Mouse (Mus musculus): Measurements from ENCODE around the gene Dnmbp. TPM values are rescaled to one million over a fixed set of nuclear protein-coding genes. Genes with fewer than 3 reads are reported as not detected.

Gene Dnmbp
- polyA plus RNA-seq, 1 experiment from 2014 or later, result 17.3 TPM

DNA sequence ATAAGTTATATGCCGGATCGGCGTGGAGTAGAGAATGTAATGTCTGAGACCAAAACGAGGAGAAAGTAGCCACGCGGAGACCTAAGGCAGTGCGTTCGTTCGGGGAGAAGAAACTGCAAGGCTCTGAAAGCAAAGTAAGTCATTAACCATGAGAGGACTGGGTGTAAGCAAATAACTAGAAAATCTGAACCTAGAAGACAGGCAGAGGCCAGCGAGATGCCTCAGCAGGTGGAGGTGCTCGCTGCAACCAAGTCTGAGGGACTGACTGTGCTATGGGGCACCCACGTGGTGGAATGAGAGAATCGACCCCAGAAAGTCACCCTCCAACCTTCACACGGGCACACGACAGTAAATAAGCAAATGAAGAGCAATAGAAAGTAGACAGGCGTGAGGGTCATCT is 3.1 kb upstream of the Dnmbp start:
- 78% methylated on average over 16 of the region's 16 CpGs for WGBS
- Histone ChIP-seq H3K4me2 (ENCODE audit: low read depth, low read length) (no peak overlapping the region), H3K9ac (replicated peaks; ENCODE audit: low read length) (no peak overlapping the region), H3K9me3 (replicated peaks; ENCODE audit: control insufficient read depth, low read length) (no peaks in the 10 kb centered on the region), H3K4me1 (ENCODE audit: control insufficient read depth, insufficient read depth, low read length) (peaks cover 2% of the 10 kb centered on the region), H3K36me3 (replicated peaks; ENCODE audit: control insufficient read depth, insufficient read depth, low read depth, low read length) (no peaks in the 10 kb centered on the region), H3K27me3 (ENCODE audit: control insufficient read depth, insufficient read depth, low read length) (no peaks in the 10 kb centered on the region), H3K27ac (replicated peaks; ENCODE audit: low read depth, low read length) (no peak overlapping the region), H3K4me3 (ENCODE audit: low read depth, low read length) (no peak overlapping the region)
- ATAC-seq (replicated peaks; ENCODE audit: insufficient number of reproducible peaks, low FRiP score, low TSS enrichment, low read depth) (no peak), DNase-seq (ENCODE audit: low spot score) (no peak)

DNA sequence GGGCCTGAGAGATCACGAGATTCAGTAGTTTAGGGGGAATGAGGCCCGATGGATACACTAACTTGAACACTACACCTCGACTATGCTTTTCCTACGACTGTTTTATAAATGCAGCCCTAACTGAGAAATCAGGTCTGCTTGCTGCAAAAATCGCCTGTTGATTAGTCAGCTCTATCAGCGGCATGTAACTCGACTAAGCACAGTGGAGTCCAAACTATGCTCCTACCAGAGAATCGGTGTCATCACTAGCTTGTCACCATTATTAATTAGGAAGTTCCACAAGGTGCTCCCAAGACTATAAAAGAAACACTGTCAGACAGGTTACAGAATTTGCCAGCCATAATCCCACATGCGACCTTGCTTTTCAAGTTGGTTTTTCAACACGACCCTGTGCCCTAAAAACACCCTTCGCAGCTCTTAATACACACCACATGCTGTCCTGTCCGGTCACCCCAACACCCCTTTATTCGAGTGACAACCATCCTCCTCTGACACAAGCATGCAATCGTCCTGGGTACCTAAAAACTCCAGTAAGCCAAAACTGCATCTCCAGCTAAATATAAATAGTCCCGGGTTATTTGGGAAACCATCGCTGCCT is 721 bp downstream of the Dnmbp start:
- no peaks in the 10 kb centered on the region for H3K9me3 ChIP-seq (replicated peaks; ENCODE audit: control insufficient read depth, low read length)
- no peaks in the 10 kb centered on the region for H3K27me3 ChIP-seq (ENCODE audit: control insufficient read depth, insufficient read depth, low read length)
- H3K27ac ChIP-seq (replicated peaks; ENCODE audit: low read depth, low read length), result no peak overlapping the region
- H3K4me1 ChIP-seq (ENCODE audit: control insufficient read depth, insufficient read depth, low read length), result peaks cover 2% of the 10 kb centered on the region
- peak overlapping the region; percentile 81 for H3K4me3 ChIP-seq (ENCODE audit: low read depth, low read length)
- no peaks in the 10 kb centered on the region for H3K36me3 ChIP-seq (replicated peaks; ENCODE audit: control insufficient read depth, insufficient read depth, low read depth, low read length)
- no peak for DNase-seq (ENCODE audit: low spot score)
- 28% methylated on average over 16 of the region's 16 CpGs for WGBS
- no peak for ATAC-seq (replicated peaks; ENCODE audit: insufficient number of reproducible peaks, low FRiP score, low TSS enrichment, low read depth)
- peak overlapping the region; percentile 78 for H3K9ac ChIP-seq (replicated peaks; ENCODE audit: low read length)
- H3K4me2 ChIP-seq (ENCODE audit: low read depth, low read length), result peak overlapping the region; percentile 72

DNA sequence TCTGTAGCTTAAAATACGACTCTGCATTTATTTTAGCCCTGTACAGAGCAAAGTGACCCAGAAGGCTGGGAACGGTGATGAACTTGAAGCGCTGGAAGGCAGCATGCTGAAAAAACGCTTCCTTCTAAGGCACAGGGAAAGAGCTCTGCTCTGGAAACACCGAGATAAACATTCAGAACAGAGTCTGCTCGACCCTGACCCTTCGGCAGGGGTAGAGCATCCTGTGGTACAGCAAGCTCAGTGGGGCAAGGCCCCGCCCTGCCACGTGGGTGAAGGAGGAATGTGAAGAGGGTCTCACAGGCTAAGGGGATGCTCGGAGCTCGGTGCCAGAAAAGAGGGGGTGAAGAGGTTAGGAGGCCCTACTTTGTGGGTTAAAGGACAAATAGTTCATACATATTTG is 1.6 kb downstream of the Dnmbp start:
- H3K27me3 ChIP-seq (ENCODE audit: control insufficient read depth, insufficient read depth, low read length), result no peaks in the 10 kb centered on the region
- 31% methylated on average over 11 of the region's 11 CpGs for WGBS
- H3K27ac ChIP-seq (replicated peaks; ENCODE audit: low read depth, low read length), result no peak overlapping the region
- H3K9me3 ChIP-seq (replicated peaks; ENCODE audit: control insufficient read depth, low read length), result no peaks in the 10 kb centered on the region
- peaks cover 2% of the 10 kb centered on the region for H3K4me1 ChIP-seq (ENCODE audit: control insufficient read depth, insufficient read depth, low read length)
- no peak overlapping the region for H3K9ac ChIP-seq (replicated peaks; ENCODE audit: low read length)
- no peak for DNase-seq (ENCODE audit: low spot score)
- H3K4me2 ChIP-seq (ENCODE audit: low read depth, low read length), result no peak overlapping the region
- no peak overlapping the region for H3K4me3 ChIP-seq (ENCODE audit: low read depth, low read length)
- H3K36me3 ChIP-seq (replicated peaks; ENCODE audit: control insufficient read depth, insufficient read depth, low read depth, low read length), result no peaks in the 10 kb centered on the region
- ATAC-seq (replicated peaks; ENCODE audit: insufficient number of reproducible peaks, low FRiP score, low TSS enrichment, low read depth), result no peak

DNA sequence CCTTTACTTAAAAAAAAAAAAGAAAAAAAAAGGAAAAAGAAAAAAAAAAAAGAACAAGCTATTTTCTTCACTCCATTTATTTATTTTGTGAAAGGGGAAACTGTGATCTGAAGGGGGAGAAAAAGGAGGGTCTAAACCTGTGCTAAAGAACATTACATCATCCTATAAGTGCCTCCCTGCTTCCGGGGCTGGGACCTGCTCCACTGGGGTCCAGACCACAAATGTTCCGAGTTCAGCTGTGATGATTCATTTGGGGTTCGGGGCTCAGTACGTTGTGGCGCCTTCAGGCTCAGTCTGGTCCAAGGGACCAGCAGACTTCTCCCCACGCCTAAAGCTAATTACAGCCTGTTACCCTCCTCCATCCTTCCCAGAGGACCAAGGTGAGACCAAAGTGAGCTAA is 9.1 kb downstream of the Dnmbp start:
- H3K27me3 ChIP-seq (ENCODE audit: control insufficient read depth, insufficient read depth, low read length), result no peaks in the 10 kb centered on the region
- 91% methylated on average over 6 of the region's 6 CpGs for WGBS
- no peak overlapping the region for H3K9ac ChIP-seq (replicated peaks; ENCODE audit: low read length)
- no peaks in the 10 kb centered on the region; the same call in 1 of the 2 replicates for H3K4me1 ChIP-seq (ENCODE audit: control insufficient read depth, insufficient read depth, low read length)
- H3K36me3 ChIP-seq (replicated peaks; ENCODE audit: control insufficient read depth, insufficient read depth, low read depth, low read length), result no peaks in the 10 kb centered on the region
- ATAC-seq (replicated peaks; ENCODE audit: insufficient number of reproducible peaks, low FRiP score, low TSS enrichment, low read depth) (no peak), DNase-seq (ENCODE audit: low spot score) (no peak)
- H3K4me3 ChIP-seq (ENCODE audit: low read depth, low read length), result no peak overlapping the region
- H3K4me2 ChIP-seq (ENCODE audit: low read depth, low read length), result no peak overlapping the region
- H3K9me3 ChIP-seq (replicated peaks; ENCODE audit: control insufficient read depth, low read length), result no peaks in the 10 kb centered on the region
- H3K27ac ChIP-seq (replicated peaks; ENCODE audit: low read depth, low read length), result no peak overlapping the region

DNA sequence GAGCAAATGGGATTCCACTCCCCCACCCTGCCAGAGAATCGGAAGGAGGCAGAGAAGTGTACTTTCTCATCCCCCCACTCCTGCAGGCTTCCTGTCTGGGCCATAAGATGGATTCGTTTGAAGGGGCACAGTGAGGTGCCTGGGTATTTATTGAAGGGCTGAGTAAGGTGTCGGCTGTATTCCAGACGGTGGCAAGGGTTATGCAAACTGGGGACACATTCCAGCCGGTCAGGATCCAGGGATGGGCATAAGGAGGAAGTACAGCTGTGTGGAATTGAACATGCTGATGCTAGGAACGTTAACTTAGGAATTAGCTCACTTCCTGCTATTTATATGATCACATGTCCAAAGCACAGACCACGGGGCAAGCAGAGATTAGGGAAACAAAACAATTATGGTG is 9.6 kb downstream of the Dnmbp start:
- no peaks in the 10 kb centered on the region for H3K9me3 ChIP-seq (replicated peaks; ENCODE audit: control insufficient read depth, low read length)
- H3K36me3 ChIP-seq (replicated peaks; ENCODE audit: control insufficient read depth, insufficient read depth, low read depth, low read length), result no peaks in the 10 kb centered on the region
- no peak overlapping the region for H3K4me3 ChIP-seq (ENCODE audit: low read depth, low read length)
- H3K9ac ChIP-seq (replicated peaks; ENCODE audit: low read length), result peak overlapping the region; percentile 22; the same call in 1 of the 2 replicates
- H3K4me1 ChIP-seq (ENCODE audit: control insufficient read depth, insufficient read depth, low read length), result no peaks in the 10 kb centered on the region; the same call in 1 of the 2 replicates
- DNase-seq (ENCODE audit: low spot score), result no peak
- no peak overlapping the region for H3K4me2 ChIP-seq (ENCODE audit: low read depth, low read length)
- no peak for ATAC-seq (replicated peaks; ENCODE audit: insufficient number of reproducible peaks, low FRiP score, low TSS enrichment, low read depth)
- 31% methylated on average over 7 of the region's 7 CpGs for WGBS
- no peaks in the 10 kb centered on the region for H3K27me3 ChIP-seq (ENCODE audit: control insufficient read depth, insufficient read depth, low read length)
- no peak overlapping the region for H3K27ac ChIP-seq (replicated peaks; ENCODE audit: low read depth, low read length)

DNA sequence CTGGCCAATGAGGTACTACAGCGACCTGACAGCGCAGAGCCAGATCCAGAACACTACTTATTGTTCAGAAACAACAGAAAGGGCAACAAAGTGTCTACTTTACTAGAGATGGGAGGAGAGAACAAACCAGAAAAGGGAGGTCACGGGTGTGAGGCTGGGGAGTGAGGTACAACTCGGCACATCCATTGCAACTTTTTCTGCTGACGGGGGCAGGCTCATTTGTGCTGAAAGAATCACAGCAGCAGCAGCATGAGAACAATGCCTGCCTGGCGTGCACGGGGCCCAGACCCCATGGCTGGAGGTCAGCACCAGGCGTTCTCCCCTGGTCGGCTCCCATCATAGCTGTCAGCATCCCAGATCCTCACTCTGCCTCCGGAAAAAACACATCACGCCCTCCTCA is 10.1 kb downstream of the Dnmbp start:
- Histone ChIP-seq H3K4me1 (ENCODE audit: control insufficient read depth, insufficient read depth, low read length) (no peaks in the 10 kb centered on the region; the same call in 1 of the 2 replicates), H3K9ac (replicated peaks; ENCODE audit: low read length) (peak overlapping the region; percentile 22; the same call in 1 of the 2 replicates), H3K36me3 (replicated peaks; ENCODE audit: control insufficient read depth, insufficient read depth, low read depth, low read length) (no peaks in the 10 kb centered on the region), H3K27me3 (ENCODE audit: control insufficient read depth, insufficient read depth, low read length) (no peaks in the 10 kb centered on the region), H3K4me2 (ENCODE audit: low read depth, low read length) (no peak overlapping the region), H3K27ac (replicated peaks; ENCODE audit: low read depth, low read length) (no peak overlapping the region), H3K9me3 (replicated peaks; ENCODE audit: control insufficient read depth, low read length) (no peaks in the 10 kb centered on the region), H3K4me3 (ENCODE audit: low read depth, low read length) (no peak overlapping the region)
- DNase-seq (ENCODE audit: low spot score) (no peak), ATAC-seq (replicated peaks; ENCODE audit: insufficient number of reproducible peaks, low FRiP score, low TSS enrichment, low read depth) (no peak)
- 32% methylated on average over 11 of the region's 11 CpGs for WGBS

DNA sequence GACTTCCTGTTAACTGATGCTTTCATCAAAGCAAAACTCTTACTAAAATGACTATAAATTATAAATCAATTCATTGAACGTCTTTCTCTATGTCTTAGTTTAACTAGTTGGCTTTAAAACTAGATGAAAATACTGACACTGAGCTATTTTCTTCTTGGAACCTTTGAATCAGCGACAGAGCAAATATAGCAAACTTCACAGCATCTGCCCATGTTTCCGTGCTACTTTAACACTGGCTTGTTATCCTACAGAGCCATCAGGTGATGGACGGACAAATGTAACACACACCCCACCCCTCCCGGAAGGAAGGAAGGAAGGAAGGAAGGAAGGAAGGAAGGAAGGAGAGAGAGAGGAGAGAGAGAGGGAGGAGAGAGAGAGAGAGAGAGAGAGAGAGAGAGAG is 12.0 kb downstream of the Dnmbp start:
- Histone ChIP-seq H3K36me3 (replicated peaks; ENCODE audit: control insufficient read depth, insufficient read depth, low read depth, low read length) (no peaks in the 10 kb centered on the region), H3K27me3 (ENCODE audit: control insufficient read depth, insufficient read depth, low read length) (no peaks in the 10 kb centered on the region), H3K4me1 (ENCODE audit: control insufficient read depth, insufficient read depth, low read length) (no peaks in the 10 kb centered on the region; the same call in 1 of the 2 replicates), H3K4me2 (ENCODE audit: low read depth, low read length) (no peak overlapping the region), H3K27ac (replicated peaks; ENCODE audit: low read depth, low read length) (no peak overlapping the region), H3K9ac (replicated peaks; ENCODE audit: low read length) (no peak overlapping the region), H3K4me3 (ENCODE audit: low read depth, low read length) (no peak overlapping the region), H3K9me3 (replicated peaks; ENCODE audit: control insufficient read depth, low read length) (no peaks in the 10 kb centered on the region; the same call in 1 of the 2 replicates)
- DNase-seq (ENCODE audit: low spot score), result no peak
- no peak for ATAC-seq (replicated peaks; ENCODE audit: insufficient number of reproducible peaks, low FRiP score, low TSS enrichment, low read depth)
- 80% methylated on average over 5 of the region's 5 CpGs for WGBS

DNA sequence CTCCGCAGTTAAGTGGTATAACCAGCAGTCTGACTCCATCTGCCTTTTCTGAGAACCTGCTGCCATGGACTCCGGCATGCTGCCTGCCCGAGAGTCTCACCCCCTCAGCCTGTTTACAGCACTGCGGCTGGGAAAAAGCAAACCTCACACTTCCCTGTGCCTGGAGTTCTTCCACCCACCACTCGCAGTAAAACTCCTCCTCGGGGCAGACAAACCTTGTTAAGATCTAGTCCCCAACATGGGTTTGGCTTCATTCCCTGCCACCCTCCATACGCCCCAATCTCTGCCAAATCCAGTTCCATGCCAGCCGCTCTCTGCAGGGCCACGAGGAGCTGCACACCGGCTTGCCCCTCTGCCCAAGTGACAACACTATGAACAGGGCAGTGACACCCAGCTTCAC is 12.9 kb downstream of the Dnmbp start:
- no peak for DNase-seq (ENCODE audit: low spot score)
- 80% methylated on average over 10 of the region's 10 CpGs for WGBS
- Histone ChIP-seq H3K27ac (replicated peaks; ENCODE audit: low read depth, low read length) (no peak overlapping the region), H3K4me1 (ENCODE audit: control insufficient read depth, insufficient read depth, low read length) (no peaks in the 10 kb centered on the region; the same call in 1 of the 2 replicates), H3K9me3 (replicated peaks; ENCODE audit: control insufficient read depth, low read length) (no peaks in the 10 kb centered on the region; the same call in 1 of the 2 replicates), H3K9ac (replicated peaks; ENCODE audit: low read length) (no peak overlapping the region), H3K27me3 (ENCODE audit: control insufficient read depth, insufficient read depth, low read length) (no peaks in the 10 kb centered on the region), H3K4me2 (ENCODE audit: low read depth, low read length) (no peak overlapping the region), H3K36me3 (replicated peaks; ENCODE audit: control insufficient read depth, insufficient read depth, low read depth, low read length) (no peaks in the 10 kb centered on the region), H3K4me3 (ENCODE audit: low read depth, low read length) (no peak overlapping the region)
- ATAC-seq (replicated peaks; ENCODE audit: insufficient number of reproducible peaks, low FRiP score, low TSS enrichment, low read depth), result no peak

Measured in embryonic facial prominence, embryonic 11.5 days (tissue).